Comparison of ENCODE assay signal across 30 mouse cellular contexts in the genomic region with DNA sequence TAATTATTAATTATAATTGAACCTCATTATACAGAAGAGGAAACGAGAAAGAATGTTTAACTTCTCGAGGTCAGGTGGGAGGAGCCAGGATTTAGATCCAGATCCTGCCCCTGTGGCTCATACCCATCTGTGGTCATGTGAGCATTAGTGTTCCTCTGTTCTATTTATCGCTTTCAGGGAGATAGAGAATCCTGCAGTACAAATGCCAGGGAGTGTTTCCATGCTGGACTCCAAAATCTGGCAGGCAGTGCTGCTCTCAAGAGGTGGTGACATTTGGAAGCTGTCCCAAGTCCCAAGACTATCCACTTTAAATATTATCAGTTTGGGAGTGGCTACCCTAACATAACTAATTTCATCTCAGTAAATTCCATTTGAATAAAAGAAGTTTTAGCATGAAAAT. TPM values are rescaled to one million over a fixed set of nuclear protein-coding genes. Genes with fewer than 3 reads are reported as not detected.
DNase-seq lines count a peak whose midpoint lies in the region; ATAC-seq and TF ChIP-seq lines count a peak whose summit lies in the region.
"Had no signal": no experiment of that assay in that cellular context is flagged by ENCODE, and none has a peak within 500 bp of the region (broad histone marks: within the 10 kb centered on the region; RNA-seq: fewer than 3 reads in every experiment).

No protein-coding gene starts in this region.

- H3K4me1 ChIP-seq in lung, adult 2 months (ENCODE audit: control insufficient read depth, insufficient read depth, low read length) = peaks cover 3% of the 10 kb centered on the region; the same call in 1 of the 2 replicates
- H3K4me1 ChIP-seq in heart, embryonic 11.5 days (ENCODE audit: control insufficient read depth, insufficient read depth, low read length) = peaks cover 7% of the 10 kb centered on the region; the same call in 1 of the 2 replicates
- peaks cover 14% of the 10 kb centered on the region for H3K4me1 ChIP-seq in heart, postnatal 0 days (ENCODE audit: control insufficient read depth, insufficient read depth)
- H3K4me1 ChIP-seq: forebrain, embryonic 13.5 days; limb, embryonic 13.5 days; stomach, embryonic 15.5 days had no signal

- H3K4me2 ChIP-seq in heart, embryonic 11.5 days = no peak overlapping the region
- H3K4me2 ChIP-seq in heart, postnatal 0 days (ENCODE audit: low read depth, low read length) = no peak overlapping the region
- H3K4me2 ChIP-seq: forebrain, embryonic 13.5 days; hindbrain, embryonic 14.5 days; limb, embryonic 13.5 days; lung, embryonic 15.5 days; midbrain, embryonic 11.5 days; stomach, embryonic 15.5 days had no signal

- H3K27ac ChIP-seq in heart, embryonic 11.5 days (ENCODE audit: low read depth, low read length) = no peak overlapping the region
- H3K27ac ChIP-seq in heart, postnatal 0 days (ENCODE audit: low read depth) = peak overlapping the region; percentile 76
- H3K27ac ChIP-seq: forebrain, embryonic 13.5 days; hindbrain, embryonic 14.5 days; limb, embryonic 13.5 days; liver, embryonic 14.5 days; lung, embryonic 15.5 days; stomach, embryonic 15.5 days had no signal

- H3K9ac ChIP-seq in heart, embryonic 11.5 days (ENCODE audit: low read depth, low read length) = no peak overlapping the region
- no peak overlapping the region for H3K9ac ChIP-seq in heart, postnatal 0 days (replicated peaks; ENCODE audit: low read depth, low read length)
- H3K9ac ChIP-seq: forebrain, embryonic 13.5 days; hindbrain, embryonic 14.5 days; limb, embryonic 13.5 days; liver, embryonic 14.5 days; lung, embryonic 15.5 days; stomach, embryonic 15.5 days had no signal

- TF ChIP-seq POLR2A in lung, adult 2 months (IDR thresholded peaks at IDR 0.05; ENCODE audit: borderline replicate concordance, extremely low read depth, low read depth, low read length) = no peak

- no peaks in the 10 kb centered on the region for H3K9me3 ChIP-seq in heart, embryonic 11.5 days (replicated peaks; ENCODE audit: control insufficient read depth, low read length)
- no peaks in the 10 kb centered on the region for H3K9me3 ChIP-seq in heart, postnatal 0 days (replicated peaks; ENCODE audit: control insufficient read depth, low read length)
- H3K9me3 ChIP-seq: forebrain, embryonic 13.5 days; limb, embryonic 13.5 days; lung, embryonic 15.5 days; stomach, embryonic 15.5 days had no signal

- no peaks in the 10 kb centered on the region for H3K36me3 ChIP-seq in heart, embryonic 11.5 days (ENCODE audit: control insufficient read depth, insufficient read depth, low read length)
- H3K36me3 ChIP-seq in heart, postnatal 0 days (replicated peaks; ENCODE audit: control insufficient read depth, insufficient read depth, low read length) = no peaks in the 10 kb centered on the region
- H3K36me3 ChIP-seq: limb, embryonic 13.5 days; lung, embryonic 15.5 days; stomach, embryonic 15.5 days had no signal

- ATAC-seq in heart, embryonic 11.5 days (replicated peaks; ENCODE audit: insufficient number of reproducible peaks, low FRiP score, low TSS enrichment) = 0 out of 2 replicates have a peak, but pooled peaks have one; percentile 32
- peak; percentile 89 for ATAC-seq in heart, postnatal 0 days (ENCODE audit: insufficient read depth, low read depth)
- ATAC-seq: activated CD4-positive, CD25-positive, alpha-beta regulatory T cell, adult 4 months; forebrain, embryonic 13.5 days had no signal

- H3K27me3 ChIP-seq in heart, embryonic 11.5 days (ENCODE audit: control insufficient read depth, insufficient read depth, low read length) = no peaks in the 10 kb centered on the region
- H3K27me3 ChIP-seq in heart, postnatal 0 days (ENCODE audit: control insufficient read depth, insufficient read depth, low read length) = no peaks in the 10 kb centered on the region
- H3K27me3 ChIP-seq: forebrain, embryonic 13.5 days; limb, embryonic 13.5 days; lung, embryonic 15.5 days; stomach, embryonic 15.5 days had no signal

- 34% methylated on average over 3 of the region's 3 CpGs for WGBS in lung, adult 2 months
- WGBS in heart, embryonic 11.5 days (ENCODE audit: insufficient replicate concordance) = 38% methylated on average over 3 of the region's 3 CpGs
- WGBS in heart, postnatal 0 days = 7% methylated on average over 3 of the region's 3 CpGs

- TF ChIP-seq EP300 in heart, postnatal 0 days (IDR thresholded peaks at IDR 0.05; ENCODE audit: low read depth) = peak; percentile 94

- H3K4me3 ChIP-seq in lung, adult 2 months (replicated peaks; ENCODE audit: extremely low read depth, low read depth, low read length) = no peak overlapping the region
- no peak overlapping the region for H3K4me3 ChIP-seq in heart, embryonic 11.5 days (ENCODE audit: low read depth, low read length)
- H3K4me3 ChIP-seq in heart, postnatal 0 days (ENCODE audit: low read depth, low read length) = no peak overlapping the region
- H3K4me3 ChIP-seq: forebrain, embryonic 13.5 days; limb, embryonic 13.5 days; lung, embryonic 15.5 days; stomach, embryonic 15.5 days had no signal

- no peak for TF ChIP-seq CTCF in lung, adult 2 months (IDR thresholded peaks at IDR 0.05; ENCODE audit: insufficient read depth, low read length)
- TF ChIP-seq CTCF in heart, postnatal 0 days (IDR thresholded peaks at IDR 0.05; ENCODE audit: low read depth) = no peak

- peak; percentile 21 for DNase-seq in lung, postnatal 36 days
- DNase-seq in lung, adult 2 months = no peak
- DNase-seq in heart, postnatal 0 days (ENCODE audit: low spot score) = peak; percentile 87
- DNase-seq in frontal cortex, postnatal 36 days (ENCODE audit: low spot score in 2 of 2) = no peak
- no peak for DNase-seq in left cerebral cortex, adult 18-20 months (ENCODE audit: low spot score in 2 of 2)
- no peak for DNase-seq in urinary bladder, postnatal 4 days (ENCODE audit: low spot score in 2 of 2)
- DNase-seq: adrenal gland, postnatal 10 days; B cell, adult 2 months; cerebellum, adult 2 months; cerebellum, postnatal 36 days; kidney, adult 2 months; kidney, postnatal 10 days; thymus, postnatal 25 days had no signal

RNA-seq across cellular contexts. Expression of a gene that starts 6.6 kb away (rescaled TPM):
- 0.07 TPM in 1 of 2 replicates, not detected in the other for polyA plus RNA-seq in lung, adult 2 months (2012; rRNA removed)
- 0.20 and 1.2 TPM in 2 replicates for polyA plus RNA-seq in heart, embryonic 11.5 days (2014; fragmentation: Nextera tagmentation; extraction: Ambion mirVana)
- 0.92 TPM in 1 of 2 replicates, not detected in the other for total RNA-seq in heart, postnatal 0 days (2014; rRNA removed; ENCODE audit: low replicate concordance)
- 0.73 and 1.2 TPM in 2 replicates for polyA plus RNA-seq in heart, postnatal 0 days (2015; fragmentation: Nextera tagmentation; extraction: Ambion mirVana)
- total RNA-seq in left cerebral cortex, adult 18-20 months (2021) = not detected
- total RNA-seq: gastrocnemius, adult 8-10 months; layer of hippocampus, adult 18-20 months; layer of hippocampus, postnatal 25 days; left cerebral cortex, postnatal 14 days; MEL; midbrain, postnatal 0 days had no signal
- polyA plus RNA-seq: activated CD4-positive, CD25-positive, alpha-beta regulatory T cell, adult 4 months; cerebellum, adult 2 months; embryonic facial prominence, embryonic 14.5 days; forebrain, embryonic 13.5 days; frontal cortex, adult 2 months had no signal

Comparison
In these comparisons a context has a peak if more than half of its experiments do, and no peak if none do; other contexts are left out.
1. DNase-seq: peak in lung, postnatal 36 days (single experiment) and heart, postnatal 0 days (single experiment); none in lung, adult 2 months (single experiment), frontal cortex, postnatal 36 days (0 of 2), left cerebral cortex, adult 18-20 months (0 of 2) and urinary bladder, postnatal 4 days (0 of 2).